ENCODE assay signal across 1 mouse cellular context in genomic region chr12:34894867-34895266, GRCm38 (mm10).
TF ChIP-seq lines count a peak whose summit lies in the region.

No protein-coding gene starts in this region.

TF ChIP-seq in CH12.LX, 34 proteins besides CTCF, POLR2A, EP300 and RAD21 (continued from another document):
- TF ChIP-seq JUN (IDR thresholded peaks at IDR 0.05; ENCODE audit: insufficient read depth, low read depth, low read length) (no peak), TCF12 (IDR thresholded peaks at IDR 0.05; ENCODE audit: low read depth, low read length) (no peak), MEF2A (IDR thresholded peaks at IDR 0.05; ENCODE audit: borderline replicate concordance, low read depth, low read length) (no peak), ZC3H11A (IDR thresholded peaks at IDR 0.05; ENCODE audit: low read depth, low read length) (no peak), USF2 (conservative IDR thresholded peaks at IDR 0.05; ENCODE audit: low read depth, low read length) (no peak), MYC (IDR thresholded peaks at IDR 0.05; ENCODE audit: low read depth, low read length) (no peak), BHLHE40 (IDR thresholded peaks at IDR 0.05; ENCODE audit: low read depth, low read length) (no peak)
TF ChIP-seq in CH12.LX: peak in this region for 1.
